Mouse (Mus musculus) cerebellum, adult (tissue): ENCODE data around the gene Smim26.
"Not testable (repeated sequence)": the region's sequence is repeated elsewhere in the genome, so short reads cannot be mapped to it uniquely, and the experiment has no call there.

ENCODE experiments used
- ATAC-seq: cut with Nextera tagmentation; 2 replicates; pipeline ENCODE4 v1.9.2; 2017; ENCODE audit warnings: mild to moderate bottlenecking, moderate library complexity, mixed read lengths; ENCODE audit not compliant: insufficient number of reproducible peaks, low FRiP score, low TSS enrichment

Gene Smim26

DNA sequence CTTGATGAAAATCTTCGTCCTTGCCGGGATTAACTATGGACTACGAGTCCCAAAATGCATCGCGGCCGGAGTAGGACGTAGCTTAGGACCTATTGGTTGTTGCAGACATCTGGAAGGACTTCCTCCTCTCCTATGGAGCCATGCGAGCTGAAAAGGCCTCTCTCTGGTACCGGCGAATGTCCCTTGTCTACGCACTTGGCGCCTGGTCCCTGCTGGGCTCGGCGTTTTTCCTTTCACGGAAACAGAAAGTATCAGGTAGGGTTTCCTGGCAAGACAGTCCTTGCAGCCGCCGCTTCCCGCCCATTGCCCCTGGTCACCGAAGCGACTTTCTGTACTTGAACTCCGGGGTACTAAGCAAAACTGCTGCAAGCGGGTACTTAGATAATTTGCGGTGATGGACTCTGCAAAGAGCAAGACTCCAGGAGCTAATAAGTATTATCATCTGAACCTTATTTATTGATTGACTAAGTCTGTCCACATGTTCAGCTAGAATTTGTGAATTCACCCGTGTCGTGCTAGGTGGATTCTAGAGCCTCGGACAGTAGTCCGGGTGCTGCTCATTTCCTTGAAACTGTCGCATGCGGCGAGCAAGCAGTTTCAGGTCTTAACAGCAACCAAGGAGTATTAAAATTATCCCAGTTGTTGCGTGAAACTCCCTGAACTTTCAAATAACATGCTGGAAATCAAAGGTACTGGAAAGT, at the start of gene Smim26:
Gene Smim26 (plus strand): TSS at position 104 of the 701 bp plus-strand sequence.
- ATAC-seq: peak; percentile 98

DNA sequence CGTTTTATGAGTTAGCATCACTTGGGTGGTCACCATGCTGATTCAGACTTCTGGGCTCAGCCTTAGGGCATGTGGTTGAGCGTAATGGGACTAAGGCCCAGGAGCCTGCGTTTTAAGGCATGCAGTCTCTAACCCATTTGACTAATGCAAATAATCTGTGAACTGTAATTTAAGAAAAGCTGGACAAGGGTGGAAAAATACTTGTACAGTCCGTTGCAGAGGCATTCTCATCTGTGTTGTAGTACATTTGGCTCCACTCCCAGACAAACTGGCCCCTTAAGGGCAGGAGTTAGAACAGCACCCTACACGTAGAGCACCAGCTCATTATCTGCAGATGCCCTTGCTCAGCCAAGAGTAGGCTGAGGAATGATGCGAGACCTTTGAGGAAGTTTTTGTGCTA, 49.2 kb upstream of the Smim26 start:
- ATAC-seq: no peak

DNA sequence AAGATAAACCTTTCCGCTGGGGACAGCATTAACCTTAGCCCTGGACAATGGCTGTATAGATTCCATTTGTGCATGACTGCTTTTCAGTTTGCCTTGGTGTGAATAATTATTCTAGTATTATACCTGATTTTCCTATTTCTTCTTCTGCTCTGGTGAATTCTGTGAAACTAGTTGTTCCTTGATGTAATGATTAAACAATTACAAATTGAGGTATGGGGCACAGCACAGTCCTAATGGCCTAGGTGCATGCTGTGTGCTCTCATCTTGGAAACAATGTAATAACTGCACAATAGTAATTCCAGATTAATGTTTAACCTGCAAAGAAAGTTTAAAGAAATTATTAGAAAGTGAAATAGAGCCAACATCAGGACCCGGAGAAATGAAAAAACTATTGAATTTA, 48.8 kb upstream of the Smim26 start:
- ATAC-seq: no peak

DNA sequence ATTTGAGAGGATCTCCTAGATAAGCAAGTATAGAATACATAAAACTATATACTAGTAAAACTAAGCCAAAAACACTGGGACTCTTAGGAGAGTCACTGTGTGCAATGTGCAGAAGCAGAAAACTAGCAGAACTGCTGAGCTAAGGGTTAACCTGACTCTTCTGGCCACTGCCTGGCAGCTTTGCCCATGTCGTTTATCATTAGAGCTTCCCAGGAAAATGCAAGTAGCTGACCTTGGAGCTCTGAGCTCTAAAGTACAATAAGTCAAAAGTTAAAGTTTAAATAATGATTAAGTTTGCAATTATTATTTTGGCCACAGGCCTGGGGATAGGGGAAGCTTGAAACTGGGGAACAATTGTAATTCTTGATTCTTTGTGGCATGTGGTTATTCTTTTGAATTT, 48.4 kb upstream of the Smim26 start:
- no peak for ATAC-seq

DNA sequence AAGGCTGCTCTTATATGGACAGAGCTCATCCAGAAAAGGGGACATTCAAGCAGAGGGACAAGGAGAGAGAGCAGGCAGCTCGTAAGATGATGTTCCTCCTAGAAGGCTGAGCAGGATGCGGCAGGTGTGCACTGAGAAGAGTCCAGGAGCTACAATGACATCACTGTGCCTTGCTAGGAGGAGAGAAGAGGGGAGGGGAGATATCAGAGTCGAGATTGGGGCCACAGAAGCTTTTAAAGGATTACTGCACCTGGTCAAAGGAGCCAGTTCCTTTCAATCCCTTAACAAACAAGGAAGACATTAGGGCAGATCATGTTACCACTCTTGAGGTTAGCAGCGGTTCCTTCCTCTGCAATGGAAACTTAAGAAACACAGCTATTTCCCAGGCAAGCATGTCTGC, 46.3 kb upstream of the Smim26 start:
- no peak for ATAC-seq

DNA sequence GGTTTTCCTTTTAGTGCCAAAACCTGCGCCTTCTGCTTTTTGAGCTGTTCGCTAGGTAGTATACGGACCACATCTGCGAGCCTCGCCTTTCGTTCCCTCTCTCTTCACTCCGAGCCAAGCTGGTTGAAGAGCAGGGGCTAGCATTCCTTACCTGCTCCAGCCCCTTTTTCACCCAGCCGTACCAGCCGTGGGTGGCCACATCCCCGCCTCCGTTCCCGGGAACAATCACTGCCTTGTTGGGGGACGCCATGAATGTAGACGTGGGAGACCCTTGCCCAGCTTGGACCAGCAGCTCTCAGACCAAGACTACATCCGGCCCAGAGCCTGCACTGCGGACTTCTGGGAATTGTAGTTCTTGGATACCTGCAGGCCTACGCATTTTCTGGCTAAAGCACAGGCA, 43.3 kb upstream of the Smim26 start, which contains the start of gene Rbbp9:
Gene Rbbp9 (minus strand): TSS at position 341 of the 400 bp plus-strand sequence.
- ATAC-seq: peak; percentile 93

DNA sequence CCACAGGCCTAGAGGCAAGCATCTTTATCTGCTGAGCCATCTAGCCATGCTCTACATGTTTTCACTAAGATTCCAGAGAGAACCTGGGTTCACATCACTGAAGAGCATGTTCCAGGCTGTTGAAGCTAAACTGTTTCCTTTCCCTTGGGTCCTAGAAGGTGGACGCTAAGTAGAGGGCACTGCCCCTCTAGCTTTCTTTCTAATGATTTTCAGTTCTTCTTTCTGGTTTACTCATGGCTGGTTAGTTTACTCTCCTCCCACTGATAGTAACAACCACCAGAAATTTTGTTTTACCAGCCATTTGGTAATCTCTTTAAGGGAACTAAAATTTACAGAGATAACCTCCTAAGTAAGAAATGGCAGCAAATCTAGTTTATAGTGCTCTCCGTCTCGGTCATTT, 39.9 kb upstream of the Smim26 start:
- ATAC-seq: no peak

DNA sequence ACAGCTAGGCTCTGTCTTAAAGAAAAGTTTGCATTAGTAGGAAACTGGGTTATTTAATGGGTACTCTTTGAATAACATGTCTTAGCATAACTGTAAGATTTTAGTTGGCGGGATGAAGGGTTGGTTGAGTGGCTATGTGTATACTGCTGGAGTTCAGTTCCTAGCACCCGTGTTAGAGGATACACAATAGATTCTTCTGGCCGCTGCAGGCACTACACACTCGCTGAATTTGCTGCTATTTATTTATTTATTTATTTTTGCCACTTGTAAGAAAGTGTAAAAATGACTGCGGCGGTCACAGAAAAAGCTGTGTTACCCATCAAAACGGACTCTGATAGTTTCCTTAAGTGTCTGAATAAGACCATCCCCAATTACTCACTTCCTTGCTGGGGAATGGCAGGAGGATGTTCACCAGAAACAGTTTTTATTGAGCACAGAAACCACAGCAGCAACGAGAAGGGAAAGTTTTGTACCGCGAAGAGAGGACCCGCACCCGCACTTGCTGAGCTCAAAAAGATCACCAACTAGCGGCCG, 38.5 kb upstream of the Smim26 start:
- no peak for ATAC-seq

DNA sequence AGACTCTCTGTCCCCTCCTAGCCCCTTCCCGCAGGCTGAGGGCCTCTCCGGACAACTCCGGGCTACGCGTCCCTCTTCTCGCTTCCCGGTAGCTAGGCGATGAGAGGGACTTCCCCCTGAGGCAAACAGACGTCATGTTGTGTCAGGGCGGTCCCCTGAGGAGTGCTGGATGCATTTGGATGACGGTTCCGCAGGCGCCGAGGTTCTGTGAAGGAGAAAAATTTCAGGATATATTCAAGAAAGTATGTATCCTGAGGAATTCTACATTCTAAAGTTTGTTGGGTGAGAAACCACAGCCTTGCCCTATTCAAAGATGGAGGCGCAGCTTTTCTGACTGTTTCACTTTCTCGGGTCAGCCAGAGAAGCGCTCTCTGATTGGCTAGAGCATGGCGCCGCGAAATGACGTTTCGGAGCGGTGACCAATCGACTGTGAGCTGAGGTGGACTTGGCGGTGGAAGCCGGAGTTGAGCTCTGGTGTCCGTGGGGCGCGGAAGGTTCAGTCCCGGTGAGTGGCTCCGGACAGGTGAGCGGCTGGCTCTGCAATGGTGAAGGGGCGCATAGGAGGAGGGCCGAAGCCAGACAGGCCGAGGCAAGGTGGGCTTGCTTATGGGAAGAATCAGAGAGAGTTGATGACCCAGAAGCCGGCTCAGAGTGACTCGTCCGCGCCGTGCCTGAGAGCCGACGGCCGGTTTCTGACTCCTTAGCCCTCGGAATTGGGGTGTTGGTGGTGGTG, 37.9 kb upstream of the Smim26 start, which contains the start of gene Sec23b:
Gene Sec23b (plus strand): TSS at position 410 of the 733 bp plus-strand sequence.
- peak; percentile 99 for ATAC-seq

DNA sequence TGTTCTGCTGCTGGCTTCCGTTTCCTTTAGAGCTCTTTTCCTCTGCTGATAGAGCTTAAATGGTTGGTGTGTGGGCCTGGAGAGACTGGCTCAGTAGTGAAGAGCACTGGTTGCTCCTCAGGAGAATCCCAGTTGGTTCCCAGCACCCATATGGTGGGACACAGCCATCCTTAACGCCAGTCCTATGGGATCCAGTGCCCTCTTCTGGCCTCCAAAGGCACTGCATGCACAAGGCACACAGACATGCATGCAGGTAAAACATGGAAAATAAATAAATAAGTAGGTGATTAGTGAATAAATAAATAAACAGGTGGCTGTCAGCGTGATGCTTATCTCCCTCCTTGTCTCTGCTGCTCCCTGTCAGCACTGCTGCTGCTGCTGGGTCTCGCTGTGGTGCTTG, 5.1 kb upstream of the Smim26 start:
- ATAC-seq: no peak

DNA sequence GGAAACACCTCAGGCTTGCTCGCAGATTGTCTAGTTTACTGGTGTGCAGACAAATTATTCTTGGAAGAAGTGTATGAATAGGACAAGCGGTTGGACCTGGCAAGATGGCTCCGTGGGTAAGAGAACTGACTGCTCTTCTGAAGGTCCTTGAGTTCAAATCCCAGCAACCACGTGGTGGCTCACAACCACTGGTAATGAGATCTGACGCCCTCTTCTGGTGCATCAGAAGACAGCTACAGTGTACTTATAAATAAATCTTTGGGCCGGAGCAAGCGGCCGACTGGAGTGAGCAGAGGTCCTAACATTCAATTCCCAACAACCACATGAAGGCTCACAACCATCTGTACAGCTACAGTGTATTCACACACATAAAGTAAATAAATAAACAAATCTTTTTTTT, 818 bp upstream of the Smim26 start:
- not testable (repeated sequence) for ATAC-seq

DNA sequence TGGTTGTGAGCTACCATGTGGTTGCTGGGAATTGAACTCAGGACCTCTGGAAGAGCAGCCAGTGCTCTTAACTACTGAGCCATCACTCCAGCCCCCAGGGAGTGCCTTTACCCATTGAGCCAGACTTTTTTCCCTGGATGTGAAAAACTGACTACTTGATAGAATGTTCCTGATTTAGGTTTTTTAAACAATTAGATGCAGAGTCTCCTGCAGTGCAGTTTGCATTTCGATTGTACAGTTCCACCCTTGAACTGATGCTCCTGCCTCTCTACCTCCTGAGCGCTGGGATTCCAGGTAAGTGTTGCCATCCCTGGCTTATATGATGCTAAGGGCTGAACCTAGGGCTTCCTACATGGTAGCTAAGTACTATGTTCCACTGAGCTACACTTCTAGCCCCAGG, 4.2 kb downstream of the Smim26 start:
- ATAC-seq: no peak

DNA sequence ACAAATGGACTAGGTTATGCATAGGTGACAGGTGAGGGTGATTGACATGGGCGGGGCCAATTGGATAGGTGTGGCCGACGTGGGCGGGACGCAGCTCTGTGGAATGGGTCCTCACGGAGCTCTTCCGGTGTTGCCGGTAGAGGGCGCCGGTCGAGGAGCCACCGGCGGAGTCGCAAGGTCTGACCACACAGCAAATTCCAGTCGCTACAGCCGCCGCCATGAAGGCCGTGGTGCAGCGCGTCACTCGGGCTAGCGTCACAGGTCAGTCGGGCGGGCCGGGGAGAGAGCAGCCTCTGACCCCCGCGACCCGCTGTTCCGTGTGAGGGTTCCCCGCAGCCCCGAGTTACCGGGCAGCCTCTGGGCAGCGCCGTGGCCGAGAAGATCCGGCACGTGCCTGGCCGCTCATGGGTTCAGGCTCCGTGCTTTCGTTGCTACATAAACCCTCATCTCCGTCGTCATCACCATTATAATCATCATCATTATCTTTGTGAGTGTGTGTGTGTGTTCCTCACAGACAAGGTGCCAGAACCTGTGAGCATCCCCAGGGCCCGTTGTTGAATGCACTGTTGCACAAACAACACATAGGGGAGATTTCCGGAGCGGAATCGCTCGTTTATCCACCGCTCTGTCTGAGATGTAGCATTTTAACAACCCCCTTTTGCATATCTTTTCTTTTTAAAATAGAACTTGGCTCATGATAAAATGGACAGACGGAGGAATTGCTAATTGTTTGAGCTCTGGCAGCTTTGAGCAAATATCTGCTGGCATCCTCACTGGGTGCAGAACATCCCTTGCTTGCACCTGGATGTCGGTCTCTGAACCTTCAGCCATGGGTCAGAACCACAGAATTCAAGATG, 6.2 kb downstream of the Smim26 start, which contains the start of gene Dtd1:
Gene Dtd1 (plus strand): TSS at position 67 of the 857 bp plus-strand sequence.
- ATAC-seq: peak; percentile 96

DNA sequence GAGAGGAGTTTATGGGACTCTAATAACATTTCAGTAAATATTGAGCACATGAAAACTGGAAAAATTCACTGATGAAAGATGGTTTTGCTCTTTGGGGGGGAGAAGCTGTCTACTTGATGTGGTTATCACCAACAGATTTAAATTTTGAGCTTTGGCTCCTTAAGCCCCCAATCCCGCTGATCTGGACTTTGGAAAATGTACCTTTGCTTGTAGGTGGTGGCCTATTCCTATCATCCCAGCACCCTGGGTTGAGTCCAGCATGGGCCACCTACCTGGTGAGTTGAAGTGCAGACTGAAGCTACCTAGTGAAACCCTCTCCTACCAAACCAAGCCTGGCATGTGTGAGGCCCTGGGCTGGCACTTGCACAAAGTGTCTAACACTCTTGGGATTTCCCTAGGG, 7.7 kb downstream of the Smim26 start:
- no peak for ATAC-seq

DNA sequence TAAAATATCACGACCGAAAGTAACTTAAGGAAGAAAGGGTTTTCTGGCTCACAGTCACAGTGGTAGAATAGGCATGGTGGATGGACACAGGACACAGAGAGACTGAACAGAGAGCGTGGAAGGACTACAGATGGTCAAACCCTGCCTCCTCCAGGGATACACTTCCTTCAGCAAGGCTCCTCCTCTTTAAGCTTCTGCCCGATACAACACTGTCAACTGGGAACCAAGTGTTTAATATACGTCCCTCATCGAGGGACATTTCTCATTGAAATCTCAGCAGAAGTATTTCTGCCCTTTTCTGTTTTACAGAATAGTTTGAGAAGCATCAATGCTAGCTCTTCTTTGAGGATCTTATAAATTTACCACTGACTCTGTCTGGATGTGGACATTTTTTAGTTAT, 20.1 kb downstream of the Smim26 start:
- ATAC-seq: no peak

DNA sequence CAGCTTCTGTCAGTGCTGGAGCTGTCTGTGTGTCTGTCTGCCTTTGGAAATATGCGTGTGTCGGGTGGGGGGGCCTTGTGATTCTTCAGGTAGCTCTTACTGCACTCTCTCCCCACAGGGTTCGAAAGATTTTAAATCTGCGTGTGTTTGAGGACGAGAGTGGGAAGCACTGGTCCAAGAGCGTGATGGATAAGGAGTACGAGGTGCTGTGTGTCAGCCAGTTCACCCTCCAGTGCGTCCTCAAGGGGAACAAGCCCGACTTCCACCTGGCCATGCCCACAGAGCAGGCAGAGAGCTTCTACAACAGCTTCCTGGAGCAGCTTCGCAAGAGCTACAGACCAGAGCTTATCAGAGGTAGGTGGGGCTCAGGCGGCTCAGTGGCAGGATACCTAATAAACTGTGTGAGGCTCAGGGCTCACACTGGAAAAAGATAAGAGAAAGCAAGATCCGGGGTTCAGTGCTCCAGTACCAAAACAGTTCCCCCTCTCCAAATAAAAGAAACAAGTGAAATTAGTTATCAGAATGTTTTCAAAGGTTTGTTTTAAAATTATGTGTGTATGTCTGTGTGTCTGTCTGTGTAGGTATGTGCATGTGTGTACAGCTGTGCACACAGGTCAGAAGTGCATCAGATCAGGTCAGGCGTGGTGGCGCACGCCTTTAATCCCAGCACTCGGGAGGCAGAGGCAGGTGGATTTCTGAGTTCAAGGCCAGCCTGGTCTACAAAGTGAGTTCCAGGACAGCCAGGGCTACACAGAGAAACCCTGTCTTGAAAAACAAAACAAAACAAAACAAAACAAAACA, 23.4 kb downstream of the Smim26 start:
- no peak for ATAC-seq

DNA sequence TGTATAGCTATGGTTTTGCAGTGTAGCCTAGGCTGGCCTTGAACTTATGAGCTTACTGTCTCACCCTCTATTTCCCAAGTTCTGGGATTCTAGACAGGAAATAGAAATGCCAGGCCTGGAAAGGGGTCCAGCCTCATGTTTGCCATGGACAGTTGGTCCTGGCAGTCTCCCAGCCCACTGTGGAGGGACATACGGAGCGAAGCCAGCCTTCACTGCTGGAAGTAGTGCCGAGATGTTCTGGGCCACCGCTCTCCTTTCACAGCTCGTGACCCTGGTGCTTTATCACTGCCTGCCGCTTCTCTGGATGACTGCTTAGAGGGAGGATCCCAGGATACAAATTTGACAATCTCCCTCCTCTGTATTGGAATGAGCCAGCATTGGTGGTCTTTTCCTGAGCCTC, 27.6 kb downstream of the Smim26 start:
- ATAC-seq: peak; percentile 52

DNA sequence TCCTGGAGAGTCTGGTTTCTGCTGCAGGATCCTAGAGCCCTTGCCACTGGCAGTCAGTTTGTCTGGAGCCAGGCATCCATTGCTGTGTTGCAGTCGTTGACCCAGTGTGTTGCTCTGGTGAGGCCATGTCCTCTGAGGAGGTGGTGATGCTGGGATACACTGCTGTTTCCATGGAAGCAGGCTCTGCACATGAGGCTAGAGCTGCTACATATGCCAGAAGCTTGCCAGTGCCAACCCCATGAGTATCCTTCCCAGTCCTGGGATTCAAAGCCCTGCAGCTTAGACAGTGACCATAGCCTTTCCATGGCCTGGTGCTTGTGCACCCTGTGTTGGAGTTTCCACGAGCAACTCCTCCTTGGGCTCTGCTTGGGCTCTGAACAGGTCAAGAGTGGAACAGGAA, 39.7 kb downstream of the Smim26 start:
- no peak for ATAC-seq

DNA sequence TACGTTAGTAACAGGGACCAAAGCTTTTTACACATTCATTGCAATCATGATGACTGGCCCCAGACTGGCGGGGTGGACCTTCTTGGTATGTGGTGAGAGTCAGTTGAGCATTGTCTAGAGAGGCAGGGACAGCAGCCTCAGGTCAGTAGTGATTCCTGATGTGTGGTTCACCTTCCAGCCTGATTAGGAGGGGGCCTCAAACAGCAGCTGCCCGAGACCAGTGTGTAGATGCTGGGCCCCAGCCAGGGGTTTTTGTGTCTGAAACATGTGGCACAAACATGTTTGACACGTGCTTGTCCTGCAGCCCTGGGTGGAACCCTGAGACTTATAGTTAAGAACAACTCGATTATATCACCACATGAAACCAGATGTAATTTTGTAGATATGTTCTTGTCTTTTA, 40.4 kb downstream of the Smim26 start:
- no peak for ATAC-seq

DNA sequence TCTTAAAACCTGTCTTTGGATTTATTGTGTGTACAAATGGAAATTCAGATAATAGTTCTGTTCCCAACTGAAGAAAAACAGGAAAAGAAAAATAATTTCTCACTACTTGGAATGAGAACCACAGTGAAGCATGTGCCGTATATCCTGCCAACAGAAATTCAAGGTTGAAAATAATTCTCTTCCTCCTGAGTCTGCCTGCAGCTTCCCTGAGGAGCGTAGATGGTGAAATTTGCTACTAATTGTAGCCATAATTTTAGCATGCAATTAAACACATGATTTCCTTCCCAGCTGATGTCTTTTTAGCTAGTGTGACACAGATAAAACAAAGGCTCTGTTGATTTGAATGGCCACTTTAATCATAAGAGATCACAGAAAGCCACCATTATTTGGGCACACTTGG, 40.9 kb downstream of the Smim26 start:
- ATAC-seq: no peak
